Mouse (Mus musculus): ENCODE data around the gene 6430548M08Rik.

- no peak for TF ChIP-seq ZC3H11A (IDR thresholded peaks at IDR 0.05; ENCODE audit: borderline replicate concordance, low read depth, low read length)
- TF ChIP-seq HCFC1 (IDR thresholded peaks at IDR 0.05; ENCODE audit: borderline replicate concordance, insufficient read depth, low read length), result no peak
- no peak for TF ChIP-seq MAFK (IDR thresholded peaks at IDR 0.05; ENCODE audit: insufficient read depth, low read depth, low read length)
- TF ChIP-seq ZNF384 (IDR thresholded peaks at IDR 0.05; ENCODE audit: low read depth, low read length), result no peak
These were observed 4.8 kb upstream of the 6430548M08Rik start for GRCm38 (mm10) chr8:120109149-120109548.
